ENCODE assay signal across 29 mouse cellular contexts in genomic region chr12:89720945-89721344, GRCm38 (mm10).
A peak's percentile ranks its signal among the peaks of the same experiment; 100 is the strongest.
DNase-seq lines count a peak whose midpoint lies in the region; ATAC-seq lines count a peak whose summit lies in the region.
"Had no signal": no experiment of that assay in that cellular context is flagged by ENCODE, and none has a peak within 500 bp of the region (broad histone marks: within the 10 kb centered on the region; RNA-seq: fewer than 3 reads in every experiment).

No protein-coding gene starts in this region.

- no peak overlapping the region for H3K4me2 ChIP-seq in midbrain, embryonic 11.5 days
- no peak overlapping the region for H3K4me2 ChIP-seq in midbrain, embryonic 13.5 days (replicated peaks)
- H3K4me2 ChIP-seq in liver, embryonic 11.5 days = no peak overlapping the region
- peak overlapping the region; percentile 13 for H3K4me2 ChIP-seq in liver, embryonic 16.5 days (ENCODE audit: low read depth, low read length)
- H3K4me2 ChIP-seq: hindbrain, embryonic 13.5 days; limb, embryonic 15.5 days; lung, embryonic 15.5 days; midbrain, embryonic 15.5 days had no signal

- H3K27ac ChIP-seq in midbrain, embryonic 11.5 days (ENCODE audit: low read depth, low read length) = no peak overlapping the region
- H3K27ac ChIP-seq in midbrain, embryonic 13.5 days = no peak overlapping the region
- no peak overlapping the region for H3K27ac ChIP-seq in liver, embryonic 11.5 days (ENCODE audit: low read depth, low read length)
- peak overlapping the region; percentile 63 for H3K27ac ChIP-seq in liver, embryonic 16.5 days (ENCODE audit: low read length)
- H3K27ac ChIP-seq: gastrocnemius, adult 2 months; hindbrain, embryonic 13.5 days; kidney, postnatal 0 days; limb, embryonic 15.5 days; lung, embryonic 15.5 days; midbrain, embryonic 15.5 days had no signal

- H3K9me3 ChIP-seq in midbrain, embryonic 11.5 days (ENCODE audit: control insufficient read depth, low read length) = no peaks in the 10 kb centered on the region
- H3K9me3 ChIP-seq in midbrain, embryonic 13.5 days = no peaks in the 10 kb centered on the region
- no peaks in the 10 kb centered on the region for H3K9me3 ChIP-seq in liver, embryonic 11.5 days (ENCODE audit: control insufficient read depth, low read length)
- no peaks in the 10 kb centered on the region for H3K9me3 ChIP-seq in liver, embryonic 16.5 days (replicated peaks; ENCODE audit: control insufficient read depth, low read length)
- H3K9me3 ChIP-seq: hindbrain, embryonic 13.5 days; limb, embryonic 15.5 days; lung, embryonic 15.5 days; megakaryocyte, embryonic 14.5 days; midbrain, embryonic 15.5 days had no signal

- no peaks in the 10 kb centered on the region for H3K27me3 ChIP-seq in midbrain, embryonic 11.5 days (ENCODE audit: control insufficient read depth, insufficient read depth, low read length)
- H3K27me3 ChIP-seq in midbrain, embryonic 13.5 days = no peaks in the 10 kb centered on the region
- H3K27me3 ChIP-seq in liver, embryonic 11.5 days (replicated peaks; ENCODE audit: control insufficient read depth, insufficient read depth, low read length) = no peaks in the 10 kb centered on the region
- H3K27me3 ChIP-seq in liver, embryonic 16.5 days (ENCODE audit: control insufficient read depth, insufficient read depth, low read depth, low read length) = no peaks in the 10 kb centered on the region
- H3K27me3 ChIP-seq: hindbrain, embryonic 13.5 days; limb, embryonic 15.5 days; lung, embryonic 15.5 days; megakaryocyte, embryonic 14.5 days; midbrain, embryonic 15.5 days had no signal

- no peaks in the 10 kb centered on the region for H3K4me1 ChIP-seq in midbrain, embryonic 11.5 days (ENCODE audit: control insufficient read depth, insufficient read depth, low read length)
- no peaks in the 10 kb centered on the region for H3K4me1 ChIP-seq in midbrain, embryonic 13.5 days (replicated peaks)
- no peaks in the 10 kb centered on the region; the same call in 1 of the 2 replicates for H3K4me1 ChIP-seq in liver, embryonic 11.5 days (replicated peaks; ENCODE audit: control insufficient read depth, insufficient read depth, low read length)
- no peaks in the 10 kb centered on the region; the same call in 1 of the 2 replicates for H3K4me1 ChIP-seq in liver, embryonic 16.5 days (ENCODE audit: control insufficient read depth, low read depth, low read length)
- H3K4me1 ChIP-seq: hindbrain, embryonic 13.5 days; limb, embryonic 15.5 days; lung, embryonic 15.5 days; midbrain, embryonic 15.5 days had no signal

- no peak overlapping the region for H3K4me3 ChIP-seq in midbrain, embryonic 11.5 days (ENCODE audit: low read depth, low read length)
- no peak overlapping the region for H3K4me3 ChIP-seq in midbrain, embryonic 13.5 days (replicated peaks)
- no peak overlapping the region for H3K4me3 ChIP-seq in liver, embryonic 11.5 days (ENCODE audit: low read depth, low read length)
- H3K4me3 ChIP-seq in liver, embryonic 16.5 days (ENCODE audit: low read depth, low read length) = no peak overlapping the region
- H3K4me3 ChIP-seq: gastrocnemius, adult 2 months; hindbrain, embryonic 13.5 days; limb, embryonic 15.5 days; lung, embryonic 15.5 days; megakaryocyte, embryonic 14.5 days; midbrain, embryonic 15.5 days had no signal

- peak; percentile 12 for DNase-seq in midbrain, embryonic 11.5 days (ENCODE audit: low spot score, missing footprints)
- DNase-seq in liver, embryonic 11.5 days (ENCODE audit: low spot score) = no peak
- DNase-seq in frontal cortex, postnatal 25 days (ENCODE audit: low spot score in 2 of 2) = no peak
- DNase-seq: adrenal gland, postnatal 25 days; B cell, adult 2 months; cerebellum, adult 11 months; cerebellum, adult 9-10 months; cerebellum, postnatal 36 days; gastrocnemius, adult 2 months; gastrocnemius, postnatal 36 days; heart, postnatal 4 days; kidney, adult 8-10 months; kidney, postnatal 4 days; layer of hippocampus, postnatal 36 days; left cerebral cortex, postnatal 4 days; right cerebral cortex, adult 18-20 months; thymus, adult 2 months; thymus, postnatal 4 days had no signal

- ATAC-seq in midbrain, embryonic 11.5 days (ENCODE audit: low FRiP score) = no peak
- ATAC-seq in midbrain, embryonic 13.5 days = no peak
- ATAC-seq in liver, embryonic 11.5 days (replicated peaks; ENCODE audit: low FRiP score) = peak; percentile 93
- peak; percentile 95 for ATAC-seq in liver, embryonic 16.5 days (ENCODE audit: low read depth)
- ATAC-seq in cerebellum, adult (ENCODE audit: insufficient number of reproducible peaks, low FRiP score, low TSS enrichment) = no peak
- ATAC-seq: forebrain, embryonic 14.5 days; intestine, embryonic 16.5 days; midbrain, embryonic 15.5 days had no signal

- no peak overlapping the region for H3K9ac ChIP-seq in midbrain, embryonic 11.5 days (ENCODE audit: low read length)
- H3K9ac ChIP-seq in midbrain, embryonic 13.5 days (replicated peaks) = no peak overlapping the region
- no peak overlapping the region for H3K9ac ChIP-seq in liver, embryonic 11.5 days (ENCODE audit: low read depth, low read length)
- no peak overlapping the region for H3K9ac ChIP-seq in liver, embryonic 16.5 days (ENCODE audit: low read depth, low read length)
- H3K9ac ChIP-seq: hindbrain, embryonic 13.5 days; limb, embryonic 15.5 days; lung, embryonic 15.5 days; midbrain, embryonic 15.5 days had no signal

- whole genome bisulfite sequencing in midbrain, embryonic 11.5 days = 80% methylated on average over 3 of the region's 3 CpGs
- WGBS in midbrain, embryonic 13.5 days = 79% methylated on average over 3 of the region's 3 CpGs
- 37% methylated on average over 3 of the region's 3 CpGs for WGBS in liver, embryonic 11.5 days
- WGBS in liver, embryonic 16.5 days (ENCODE audit: insufficient replicate concordance) = 15% methylated on average over 3 of the region's 3 CpGs

- H3K36me3 ChIP-seq in midbrain, embryonic 11.5 days (ENCODE audit: control insufficient read depth, insufficient read depth, low read length) = no peaks in the 10 kb centered on the region
- no peaks in the 10 kb centered on the region for H3K36me3 ChIP-seq in midbrain, embryonic 13.5 days
- H3K36me3 ChIP-seq in liver, embryonic 11.5 days (ENCODE audit: control insufficient read depth, insufficient read depth, low read length) = no peaks in the 10 kb centered on the region
- no peaks in the 10 kb centered on the region for H3K36me3 ChIP-seq in liver, embryonic 16.5 days (ENCODE audit: control insufficient read depth, insufficient read depth)
- H3K36me3 ChIP-seq: hindbrain, embryonic 13.5 days; limb, embryonic 15.5 days; lung, embryonic 15.5 days; midbrain, embryonic 15.5 days had no signal

Comparison
In these comparisons a context has a peak if more than half of its experiments do, and no peak if none do; other contexts are left out.
1. ATAC-seq: peak in liver, embryonic 11.5 days (single experiment) and liver, embryonic 16.5 days (single experiment); none in midbrain, embryonic 11.5 days (single experiment), midbrain, embryonic 13.5 days (single experiment) and cerebellum, adult (single experiment).